Mouse (Mus musculus) spleen, embryonic (tissue): ENCODE measurements at regions not wholly inside any gene's neighbourhood (a gene's known extent, or its start where the extent isn't known, plus 50 kb on each side); places are given as distances from the start of the nearest gene placed in this dataset.

Experiments
- CTCF ChIA-PET: fragments of 350-600 bp; sonication (Branson Sonifier 250); formaldehyde crosslinking; loops from one replicate; lab custom pipeline; 2022; lab: Charles Lee

DNA sequence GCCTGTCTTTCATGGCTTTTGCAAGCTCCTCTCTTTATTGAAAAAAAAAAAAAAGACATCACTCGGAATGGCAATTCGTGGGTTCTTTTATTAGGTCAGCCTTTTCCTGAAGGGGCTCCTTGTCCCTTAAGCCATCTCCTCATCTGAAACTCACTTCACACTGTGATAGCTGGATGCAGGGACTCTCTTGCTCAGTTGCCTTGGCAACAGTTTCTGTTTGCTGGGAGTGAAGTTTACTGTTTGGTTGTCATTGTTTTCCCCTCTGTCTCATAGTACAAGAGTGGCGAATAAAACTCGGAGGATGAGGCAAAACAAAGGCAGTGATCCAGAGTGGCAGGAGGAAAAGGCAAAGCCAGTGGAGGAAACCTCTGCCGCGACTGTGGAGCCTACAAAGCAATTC lies 194.6 kb downstream of the Brinp2 start:
- CTCF ChIA-PET: no interaction called here

DNA sequence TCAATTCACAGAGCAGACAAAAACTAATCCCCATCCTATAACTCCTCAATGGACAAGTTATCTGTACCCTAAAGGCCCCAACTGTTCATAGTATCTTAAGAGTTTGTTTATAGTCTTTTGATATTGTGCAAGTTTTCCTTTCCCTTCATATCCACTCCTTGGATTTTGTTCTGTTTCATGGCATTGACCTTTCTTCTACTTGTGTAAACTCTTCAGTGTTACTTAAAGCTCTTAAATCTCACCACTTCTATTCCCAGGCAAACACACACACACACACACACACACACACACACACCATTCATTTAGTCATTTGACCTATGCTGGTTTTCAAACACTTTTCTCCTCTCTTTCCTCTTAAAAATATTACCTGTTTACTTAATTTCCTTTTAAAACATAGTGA lies 192.7 kb downstream of the Brinp2 start:
- CTCF ChIA-PET: no interaction called here

DNA sequence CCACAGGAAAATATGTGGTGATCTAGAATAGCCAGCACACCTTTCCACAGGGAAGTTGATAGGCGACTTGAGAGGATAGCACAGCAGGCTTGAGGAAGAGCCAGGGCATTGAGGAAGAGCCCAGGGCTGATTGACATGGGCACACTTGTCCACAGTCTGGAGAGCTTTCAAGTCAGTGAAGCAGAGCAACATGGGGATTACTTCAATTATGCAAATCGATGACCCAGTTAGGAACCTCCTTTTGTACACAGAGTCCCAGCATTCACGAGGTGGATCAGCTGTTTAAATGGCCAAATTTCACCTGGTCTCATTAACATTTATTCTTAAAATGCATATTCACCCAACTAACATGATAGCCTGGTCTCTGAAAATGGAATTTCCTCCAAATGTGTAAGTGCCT lies 186.1 kb downstream of the Brinp2 start:
- CTCF ChIA-PET: no interaction called here

DNA sequence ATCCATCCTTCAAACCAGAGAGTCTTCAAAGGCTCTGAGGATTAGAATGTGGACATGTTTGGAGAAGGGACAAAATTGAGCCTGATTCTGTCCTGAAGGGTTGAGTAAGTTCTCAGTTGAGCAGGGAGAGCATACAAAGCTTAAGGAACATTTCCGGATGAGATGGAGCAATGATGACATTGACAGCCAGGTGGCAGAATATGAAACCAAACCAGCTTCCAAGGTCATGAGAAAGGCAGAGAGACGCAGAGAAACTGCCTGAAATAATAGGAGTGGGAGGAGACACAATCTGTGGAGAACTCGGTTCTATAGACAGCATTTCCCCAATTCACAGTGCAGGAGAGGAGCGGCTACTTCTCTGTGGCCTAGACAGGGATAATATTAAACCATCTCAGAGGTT lies 176.0 kb downstream of the Brinp2 start:
- CTCF ChIA-PET: no interaction called here

DNA sequence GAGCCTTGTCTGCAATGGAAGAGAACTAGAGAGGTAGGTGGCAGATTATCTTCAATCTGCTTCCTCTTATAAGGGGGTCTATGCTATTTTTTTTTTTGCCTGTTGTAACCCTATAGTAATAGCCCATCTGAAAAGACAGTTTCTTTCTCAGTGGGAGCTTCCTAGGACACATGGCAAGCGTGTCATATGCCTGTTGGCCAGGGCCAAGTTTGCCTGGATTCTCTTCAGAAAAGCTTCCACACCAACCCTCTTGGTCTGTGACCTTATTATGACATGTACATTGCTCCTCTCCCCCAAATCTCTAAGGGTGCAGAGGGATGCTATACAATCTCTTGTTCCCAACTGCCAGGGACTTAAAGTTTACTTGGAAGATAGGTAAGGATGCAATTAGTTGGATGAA lies 174.8 kb downstream of the Brinp2 start:
- CTCF ChIA-PET: no interaction called here

GRCm38 (mm10) chr1:158187651-158188050 lies 168.5 kb downstream of the Brinp2 start:
- CTCF ChIA-PET: no interaction called here

DNA sequence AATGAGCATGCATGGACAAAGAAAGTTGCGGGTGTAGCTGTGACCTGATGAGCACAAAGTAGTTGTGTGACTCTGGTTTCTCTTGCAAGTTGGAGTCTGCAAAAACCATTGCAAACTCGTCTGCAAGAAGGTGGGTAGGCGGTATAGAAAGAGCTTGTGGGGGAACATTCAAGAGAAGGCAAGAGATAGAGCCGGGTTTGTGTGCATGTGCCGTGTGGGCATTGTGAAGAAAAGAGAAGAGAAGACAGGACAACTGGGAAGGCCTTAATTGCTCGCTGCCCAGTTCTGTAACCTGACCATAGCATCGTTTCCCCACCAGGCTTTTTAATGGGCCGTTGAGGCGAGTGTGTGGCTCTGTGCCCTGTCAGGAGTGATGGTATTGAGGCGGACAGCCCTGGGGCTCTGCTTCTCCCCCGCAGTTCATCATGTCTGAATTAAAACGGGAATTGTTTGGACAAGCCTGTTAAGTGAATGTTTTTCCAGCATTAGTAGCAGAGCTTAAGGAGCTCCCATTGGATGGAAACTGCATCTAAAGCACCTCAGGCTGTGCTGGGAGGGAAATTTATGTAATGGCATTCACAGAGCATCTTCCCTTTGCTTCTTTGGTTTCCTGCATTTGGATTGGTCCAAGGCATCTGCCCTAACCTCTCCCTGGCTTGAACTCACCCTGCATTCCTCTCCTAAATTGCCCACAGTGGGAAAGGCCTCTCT lies 163.1 kb downstream of the Brinp2 start:
- CTCF ChIA-PET: no interaction called here

DNA sequence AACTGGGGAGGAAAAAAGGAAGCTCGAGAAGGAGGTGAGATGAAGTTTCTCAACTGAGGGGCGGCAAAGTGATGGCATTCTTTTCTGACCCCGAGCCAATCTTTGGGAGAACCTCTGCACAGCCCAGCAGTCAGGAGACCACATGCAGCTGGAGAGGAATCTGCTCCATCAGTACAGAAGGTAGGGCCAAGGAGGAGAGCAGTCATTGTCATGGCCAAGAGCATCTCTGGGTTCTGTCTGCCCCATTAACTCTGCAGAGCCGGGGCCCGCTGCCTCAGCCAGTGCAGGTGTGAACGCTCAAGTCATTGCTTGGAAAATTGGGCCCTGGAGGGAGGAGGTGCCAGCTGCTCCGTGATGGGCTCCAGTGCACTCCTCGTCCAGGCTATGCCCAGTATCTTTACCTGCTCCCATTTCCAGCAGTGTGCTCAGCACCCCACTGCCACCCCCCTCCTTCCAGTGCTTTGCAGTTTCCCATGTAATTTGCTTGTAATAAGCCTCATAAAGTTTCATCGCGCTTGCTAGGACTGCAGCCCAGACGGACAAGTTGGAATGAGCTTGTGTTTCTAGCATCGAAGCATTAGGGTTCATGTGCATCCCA lies 162.1 kb downstream of the Brinp2 start:
- CTCF ChIA-PET: no interaction called here
